Mouse (Mus musculus) A20 (cell line): Measurements from ENCODE around the gene Sik1.
A peak's percentile ranks its signal among the peaks of the same experiment; 100 is the strongest.
"Not testable (repeated sequence)": the region's sequence is repeated elsewhere in the genome, so short reads cannot be mapped to it uniquely, and the experiment has no call there.

ENCODE experiments used
- DNase-seq: peaks from one replicate; pipeline ENCODE4 v3.0.0-alpha.2; 2011; ENCODE audit warnings: low read depth, low spot score

Sik1 gene

GRCm38 (mm10) chr17:31855597-31856518 lies at the start of gene Sik1:
Gene Sik1, minus strand, starts transcription at chr17:31855804.
- peak; percentile 94 for DNase-seq

DNA sequence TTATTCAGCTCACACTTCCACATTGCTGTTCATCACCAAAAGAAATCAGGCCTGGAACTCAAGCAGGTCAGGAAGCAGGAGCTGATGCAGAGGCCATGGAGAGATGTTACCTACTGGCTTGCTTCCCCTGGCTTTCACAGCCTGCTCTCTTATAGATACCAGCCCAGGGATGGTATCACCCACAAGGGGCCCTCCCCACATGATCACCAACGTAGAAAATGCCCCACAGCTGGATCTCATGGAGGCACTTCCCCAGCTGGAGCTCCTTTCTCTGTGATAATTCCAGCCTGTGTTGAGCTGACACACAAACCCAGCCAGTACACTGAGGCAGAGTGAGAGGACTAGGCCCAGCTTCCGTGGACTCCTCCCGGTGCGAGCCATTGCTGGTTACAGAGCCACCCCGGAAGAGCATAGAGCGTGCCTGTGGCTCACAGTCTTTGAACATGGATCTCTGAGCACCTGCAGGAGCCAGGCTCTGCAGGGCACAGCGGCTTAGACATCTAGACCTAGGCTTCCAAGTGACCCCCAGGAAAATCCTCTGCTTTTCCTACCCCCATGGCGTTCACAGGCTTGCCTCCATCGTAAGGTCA lies 49.7 kb upstream of the Sik1 start:
- DNase-seq = no peak

GRCm38 (mm10) chr17:31904036-31904435 lies 48.4 kb upstream of the Sik1 start:
- no peak for DNase-seq

DNA sequence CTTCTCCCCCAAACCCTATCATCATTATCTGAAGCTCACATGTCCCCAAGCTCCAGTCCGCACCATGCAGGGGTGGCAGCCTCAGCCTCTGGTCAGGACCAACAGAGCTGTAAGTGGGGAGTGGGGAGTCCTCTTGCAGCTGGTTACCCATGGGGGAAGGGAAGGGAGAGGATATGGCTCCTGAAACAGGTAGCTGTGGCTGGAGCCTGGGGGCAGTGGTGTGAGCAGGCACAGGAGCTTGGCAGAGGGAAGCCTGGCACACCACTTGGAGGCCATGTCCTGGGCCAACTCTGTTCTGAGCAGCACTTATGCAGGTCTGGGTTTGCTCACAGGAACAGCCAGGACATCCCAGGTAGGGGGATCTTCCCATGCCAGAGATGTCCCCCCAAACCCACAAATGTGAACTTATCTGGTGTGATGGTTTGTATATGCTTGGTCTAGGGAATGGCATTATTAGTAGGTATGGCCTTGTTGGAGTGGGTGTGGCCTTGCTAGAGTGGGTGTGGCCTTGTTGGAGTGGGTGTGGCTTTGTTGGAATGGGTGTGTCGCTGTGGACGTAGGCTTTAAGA lies 47.1 kb upstream of the Sik1 start:
- no peak for DNase-seq

DNA sequence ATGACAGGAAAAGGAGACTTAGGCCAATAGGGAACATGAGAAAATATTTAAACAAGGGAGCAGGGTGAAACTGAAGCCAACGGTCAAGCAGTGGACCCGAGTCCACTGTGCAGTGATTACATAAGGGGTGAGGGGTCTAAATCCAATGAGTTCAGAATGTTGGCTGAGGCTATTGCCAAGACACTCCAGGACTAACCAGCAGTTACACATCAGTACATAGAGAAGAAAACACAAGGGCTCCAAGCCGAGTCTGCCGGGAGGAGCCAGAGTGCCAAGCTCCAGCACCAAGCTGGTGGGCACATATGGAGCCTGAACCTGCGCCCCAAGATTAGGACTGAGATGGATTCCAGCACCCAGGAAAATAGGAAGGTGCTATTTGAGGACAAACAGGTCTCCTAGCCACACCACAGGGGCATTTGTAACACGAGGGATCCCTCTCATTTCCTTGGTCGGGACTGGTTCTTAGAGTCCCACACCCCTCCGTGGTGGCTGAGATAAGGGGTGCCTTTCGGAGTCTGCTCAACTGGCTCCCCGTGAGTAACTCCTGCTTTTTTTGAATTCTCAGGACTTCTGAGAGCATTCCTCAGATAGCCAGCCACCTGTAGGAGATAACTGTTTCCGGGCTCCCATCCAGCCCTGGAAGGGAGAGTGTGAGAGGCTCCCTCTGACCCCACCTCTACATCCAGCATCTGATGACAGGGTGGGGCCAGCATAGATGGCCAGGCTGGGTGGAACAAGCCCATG lies 46.0 kb upstream of the Sik1 start:
- DNase-seq = no peak

- DNase-seq = no peak
Observed at GRCm38 (mm10) chr17:31898941-31899340, 43.3 kb upstream of the Sik1 start.

GRCm38 (mm10) chr17:31897186-31897793 lies 41.7 kb upstream of the Sik1 start:
- no peak for DNase-seq

- DNase-seq = no peak
Observed at GRCm38 (mm10) chr17:31896751-31897150, 41.1 kb upstream of the Sik1 start.

- no peak for DNase-seq
Observed at GRCm38 (mm10) chr17:31896311-31896710, 40.7 kb upstream of the Sik1 start.

- DNase-seq = no peak
Observed at GRCm38 (mm10) chr17:31893371-31894060, 37.9 kb upstream of the Sik1 start.

- DNase-seq = no peak
Observed at GRCm38 (mm10) chr17:31892750-31893149, 37.1 kb upstream of the Sik1 start.

- no peak for DNase-seq
Observed at GRCm38 (mm10) chr17:31891858-31892257, 36.3 kb upstream of the Sik1 start.

DNA sequence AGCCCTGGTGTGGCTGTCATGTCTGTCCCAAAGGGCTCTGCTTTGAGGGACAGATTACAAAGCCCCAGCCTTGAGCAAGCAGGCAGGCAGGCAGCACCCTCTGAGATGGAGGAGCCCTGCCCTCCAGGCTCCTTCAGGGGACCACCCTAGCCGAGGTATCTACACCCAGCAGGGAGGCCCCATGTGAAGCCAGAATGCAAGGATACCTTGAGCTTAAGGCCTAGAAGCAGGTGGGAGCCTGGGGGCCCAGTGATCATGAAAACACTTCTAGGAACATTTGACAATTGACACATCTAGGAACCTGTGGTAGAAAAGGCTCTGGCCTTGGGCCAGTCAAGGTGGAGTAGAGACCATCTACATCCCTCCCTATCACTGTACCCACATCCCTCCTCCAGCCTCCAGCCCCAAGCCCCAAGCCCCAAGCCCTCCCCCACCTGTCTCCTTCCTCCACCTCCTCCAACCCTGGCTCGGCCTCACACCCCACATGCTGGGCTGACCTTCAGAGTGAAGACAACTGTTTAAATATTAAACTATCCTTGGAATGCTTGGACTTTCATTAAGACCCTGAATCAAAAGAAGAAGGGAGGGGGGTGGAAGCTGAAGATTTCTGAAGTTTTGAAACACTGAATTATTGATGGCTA lies 34.8 kb upstream of the Sik1 start:
- no peak for DNase-seq

DNA sequence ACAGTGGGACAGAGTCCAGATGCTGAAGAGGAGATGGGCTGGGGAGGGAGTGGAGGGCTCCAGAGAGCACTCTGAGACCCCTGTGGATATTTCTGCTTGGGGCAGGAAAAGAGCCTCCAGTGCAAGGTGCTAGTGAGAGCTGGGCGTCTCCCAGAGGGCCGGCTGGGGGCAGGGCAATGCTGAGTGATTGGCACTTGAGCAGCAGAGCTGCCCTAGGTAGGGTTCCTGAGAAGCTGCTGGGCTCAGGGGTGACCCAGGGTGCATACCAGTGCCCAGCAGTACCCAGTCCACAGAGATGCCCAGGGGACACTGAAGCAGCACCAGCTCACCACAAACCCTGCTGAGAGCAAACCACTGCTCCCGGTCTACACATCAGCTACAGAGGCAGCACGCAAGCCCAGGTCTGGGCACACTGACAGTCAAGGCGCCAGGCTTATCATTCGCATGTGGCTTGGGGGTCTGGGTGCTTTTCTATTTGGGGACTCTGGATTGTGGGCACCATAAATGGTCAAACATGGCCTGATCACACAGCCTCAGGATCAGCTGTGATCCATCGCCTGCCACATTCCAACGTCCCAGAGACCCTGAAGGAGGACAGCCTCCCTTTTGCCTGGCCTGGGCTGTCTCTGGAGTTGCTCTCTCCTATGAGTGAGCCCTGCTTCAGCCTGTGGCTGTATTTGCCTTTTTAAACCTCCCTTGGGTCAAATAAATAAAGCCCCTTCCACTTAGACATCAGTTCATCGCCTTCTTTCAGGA lies 34.0 kb upstream of the Sik1 start:
- DNase-seq = no peak

- DNase-seq = no peak
Observed at GRCm38 (mm10) chr17:31888540-31888939, 32.9 kb upstream of the Sik1 start.

DNA sequence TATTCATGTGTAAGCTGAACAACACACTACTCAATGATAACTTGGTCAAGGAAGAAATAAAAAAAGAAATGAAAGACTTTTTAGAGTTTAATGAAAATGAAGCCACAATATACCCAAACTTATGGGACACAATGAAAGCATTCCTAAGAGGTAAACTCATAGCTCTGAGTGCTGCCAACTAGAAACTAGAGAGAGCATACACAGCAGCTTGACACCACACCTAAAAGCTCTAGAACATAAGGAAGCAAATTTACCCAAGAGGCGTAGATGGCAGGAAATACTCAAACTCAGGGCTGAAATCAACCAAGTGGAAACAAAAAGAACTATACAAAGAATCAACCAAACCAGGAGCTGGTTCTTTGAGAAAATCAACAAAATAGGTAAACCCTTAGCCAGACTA lies 29.1 kb upstream of the Sik1 start:
- DNase-seq = not testable (repeated sequence)

DNA sequence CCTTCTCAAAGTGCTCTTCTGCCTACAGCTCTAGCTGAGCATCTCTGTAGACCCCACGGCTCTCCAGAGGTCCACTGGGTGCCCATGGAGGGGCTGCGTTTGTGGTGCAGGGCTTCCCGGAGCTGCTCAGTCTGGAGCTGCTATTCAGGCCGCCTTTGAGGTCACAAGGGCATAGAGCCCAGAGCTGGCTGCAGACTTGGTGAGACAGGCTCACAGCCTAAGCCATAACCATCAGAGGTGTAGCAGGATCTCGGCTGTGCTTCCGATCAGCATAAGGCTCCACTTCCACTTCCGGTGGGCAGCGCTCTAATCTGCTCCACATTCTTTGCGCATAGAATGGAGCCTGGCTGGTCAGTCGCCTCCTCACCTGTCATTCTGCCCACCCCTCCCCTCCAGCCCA lies 23.8 kb upstream of the Sik1 start:
- no peak for DNase-seq

GRCm38 (mm10) chr17:31877650-31878141 lies 22.1 kb upstream of the Sik1 start:
- DNase-seq = no peak

DNA sequence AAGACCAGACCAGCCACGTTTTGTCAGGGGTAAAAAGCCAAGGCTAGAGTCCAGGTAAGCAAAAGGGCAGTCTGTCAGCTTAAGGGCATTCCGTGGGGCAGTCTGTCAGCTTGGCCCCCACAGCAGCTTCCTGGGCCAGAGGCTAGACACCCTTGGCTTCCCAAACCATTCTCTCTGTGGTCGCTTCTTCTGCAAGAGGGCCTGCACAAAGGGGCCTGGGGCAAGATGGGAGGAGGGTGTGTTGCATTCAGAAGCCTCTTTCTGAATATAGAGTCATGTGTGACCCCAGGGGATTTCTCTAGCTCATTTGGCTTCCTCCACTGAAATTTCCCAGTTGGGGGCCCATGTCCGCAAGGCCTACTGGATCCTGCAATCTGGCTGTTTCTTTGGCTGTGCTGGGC lies 21.6 kb upstream of the Sik1 start:
- DNase-seq = no peak

GRCm38 (mm10) chr17:31876775-31877174 lies 21.2 kb upstream of the Sik1 start:
- no peak for DNase-seq
